Mouse (Mus musculus) urinary bladder, postnatal 4 days (tissue): Measurements from ENCODE around the gene Gmds.

Experiments
- DNase-seq, 2 experiments: peaks; one replicate each; pipeline ENCODE4 v3.0.0; 2021 to 2022; ENCODE audit warnings: low spot score in 2 of 2

The Gmds gene

GRCm38 (mm10) chr13:31955171-31955570, 383.4 kb downstream of the Gmds start:
- no peak for DNase-seq

GRCm38 (mm10) chr13:31944676-31945210, 393.8 kb downstream of the Gmds start:
- no peak for DNase-seq

- DNase-seq: no peak
These were observed 394.9 kb downstream of the Gmds start for GRCm38 (mm10) chr13:31943482-31944275.

GRCm38 (mm10) chr13:31929299-31929698, 409.2 kb downstream of the Gmds start:
- DNase-seq: no peak

GRCm38 (mm10) chr13:31926599-31926998, 411.9 kb downstream of the Gmds start:
- DNase-seq: no peak

- no peak for DNase-seq
These were observed 414.0 kb downstream of the Gmds start for GRCm38 (mm10) chr13:31924506-31924905.

GRCm38 (mm10) chr13:31919716-31920115, 418.8 kb downstream of the Gmds start:
- DNase-seq: no peak

GRCm38 (mm10) chr13:31917387-31917786, 421.2 kb downstream of the Gmds start:
- DNase-seq: no peak

- DNase-seq: no peak
These were observed 422.8 kb downstream of the Gmds start for GRCm38 (mm10) chr13:31915748-31916147.

- DNase-seq: no peak
These were observed 423.5 kb downstream of the Gmds start for GRCm38 (mm10) chr13:31914901-31915587.

- DNase-seq: no peak
These were observed 426.6 kb downstream of the Gmds start for GRCm38 (mm10) chr13:31911956-31912355.

GRCm38 (mm10) chr13:31911362-31911761, 427.2 kb downstream of the Gmds start:
- DNase-seq: no peak

GRCm38 (mm10) chr13:31909031-31909430, 429.5 kb downstream of the Gmds start:
- no peak for DNase-seq

GRCm38 (mm10) chr13:31906514-31906913, 432.0 kb downstream of the Gmds start:
- no peak for DNase-seq

GRCm38 (mm10) chr13:31900191-31900590, 438.3 kb downstream of the Gmds start:
- DNase-seq: no peak

GRCm38 (mm10) chr13:31899392-31899791, 439.1 kb downstream of the Gmds start:
- no peak for DNase-seq

GRCm38 (mm10) chr13:31897493-31897892, 441.0 kb downstream of the Gmds start:
- no peak for DNase-seq

GRCm38 (mm10) chr13:31894511-31894910, 444.0 kb downstream of the Gmds start:
- DNase-seq: no peak

- DNase-seq: no peak
These were observed 445.5 kb downstream of the Gmds start for GRCm38 (mm10) chr13:31892913-31893514.

GRCm38 (mm10) chr13:31888500-31888899, 450.0 kb downstream of the Gmds start:
- DNase-seq: no peak

GRCm38 (mm10) chr13:31885769-31886168, 452.8 kb downstream of the Gmds start:
- DNase-seq: no peak

GRCm38 (mm10) chr13:31878805-31879477, 459.6 kb downstream of the Gmds start:
- no peak for DNase-seq
